Mouse (Mus musculus): ENCODE measurements around the gene Arpc5. TPM values are rescaled to one million over a fixed set of nuclear protein-coding genes. Genes with fewer than 3 reads are reported as not detected.
"Not testable (repeated sequence)": the region's sequence is repeated elsewhere in the genome, so short reads cannot be mapped to it uniquely, and the experiment has no call there.

The Arpc5 gene
- polyA plus RNA-seq, 1 experiment: 171 TPM

DNA sequence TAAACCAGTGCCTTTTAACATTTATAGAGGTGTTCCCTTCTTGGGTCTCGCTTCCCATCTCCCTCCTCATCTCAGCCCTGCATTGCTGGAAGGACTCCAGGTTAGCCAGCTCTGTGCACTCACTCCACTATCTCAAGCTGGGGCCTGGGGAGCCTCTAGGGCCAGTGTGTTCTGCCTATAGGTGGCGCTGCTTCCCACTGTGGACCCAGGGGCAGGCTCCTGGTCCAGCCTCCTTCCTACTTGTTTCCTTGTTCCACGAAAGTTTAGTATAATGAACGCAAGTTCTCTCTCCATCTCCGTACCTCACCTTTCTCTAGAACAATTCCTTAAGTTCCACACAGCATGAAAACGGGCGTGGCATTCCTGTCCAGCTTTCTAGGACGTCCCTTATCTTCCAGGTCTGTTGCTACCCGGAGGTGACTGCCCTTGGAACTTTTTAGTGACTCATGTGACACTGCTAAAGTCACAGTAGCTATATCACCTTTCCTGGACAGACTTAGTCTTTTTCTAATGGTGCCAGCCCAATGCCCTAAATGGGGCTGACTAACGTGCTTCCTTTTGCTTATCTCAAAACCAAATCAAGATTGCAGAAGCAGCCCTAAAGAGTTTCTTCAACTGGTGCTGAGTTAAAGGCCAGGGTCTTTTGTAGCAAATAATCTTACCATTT, 12.9 kb downstream of the Arpc5 start:
- WGBS: 25% methylated on average over 10 of the region's 10 CpGs
- Histone ChIP-seq H3K4me1 (replicated peaks; ENCODE audit: control insufficient read depth, insufficient read depth, low read length) (peaks cover 2% of the 10 kb centered on the region; the same call in 1 of the 2 replicates), H3K36me3 (ENCODE audit: control insufficient read depth, insufficient read depth, low read length) (peaks cover 20% of the 10 kb centered on the region)

GRCm38 (mm10) chr1:152784620-152785019, 18.3 kb downstream of the Arpc5 start:
- TF ChIP-seq POLR2A (IDR thresholded peaks at IDR 0.05; ENCODE audit: control insufficient read depth, extremely low read depth, insufficient read depth, low read length, poor library complexity) (no peak), CTCF (IDR thresholded peaks at IDR 0.05; ENCODE audit: borderline replicate concordance, control insufficient read depth, extremely low read depth, insufficient read depth, low read length, poor library complexity) (no peak)
- 98% methylated on average over 8 of the region's 8 CpGs for WGBS
- no peak overlapping the region for H3K4me3 ChIP-seq (ENCODE audit: control insufficient read depth, insufficient read depth, low read length)
- DNase-seq: no peak
- H3K4me1 ChIP-seq (replicated peaks; ENCODE audit: control insufficient read depth, insufficient read depth, low read length): no peaks in the 10 kb centered on the region
- H3K27me3 ChIP-seq (ENCODE audit: control insufficient read depth, insufficient read depth, low read length): no peaks in the 10 kb centered on the region
- no peaks in the 10 kb centered on the region for H3K36me3 ChIP-seq (ENCODE audit: control insufficient read depth, insufficient read depth, low read length)
- no peak overlapping the region for H3K27ac ChIP-seq (ENCODE audit: control insufficient read depth, insufficient read depth, low read length)

More for the DNA sequence above, 12.9 kb downstream of the Arpc5 start:
- peak; percentile 68 for DNase-seq
- Histone ChIP-seq H3K27ac (ENCODE audit: control insufficient read depth, insufficient read depth, low read length) (no peak overlapping the region), H3K4me3 (ENCODE audit: control insufficient read depth, insufficient read depth, low read length) (no peak overlapping the region), H3K27me3 (ENCODE audit: control insufficient read depth, insufficient read depth, low read length) (no peaks in the 10 kb centered on the region)
- no peak for TF ChIP-seq POLR2A (IDR thresholded peaks at IDR 0.05; ENCODE audit: control insufficient read depth, extremely low read depth, insufficient read depth, low read length, poor library complexity)
- peak; percentile 84 for TF ChIP-seq CTCF (IDR thresholded peaks at IDR 0.05; ENCODE audit: borderline replicate concordance, control insufficient read depth, extremely low read depth, insufficient read depth, low read length, poor library complexity)

- not testable (repeated sequence) for DNase-seq; H3K4me1 ChIP-seq (replicated peaks; ENCODE audit: control insufficient read depth, insufficient read depth, low read length); H3K36me3 ChIP-seq (ENCODE audit: control insufficient read depth, insufficient read depth, low read length); H3K27me3 ChIP-seq (ENCODE audit: control insufficient read depth, insufficient read depth, low read length); H3K4me3 ChIP-seq (ENCODE audit: control insufficient read depth, insufficient read depth, low read length); H3K27ac ChIP-seq (ENCODE audit: control insufficient read depth, insufficient read depth, low read length)
- 73% methylated on average over 3 of the region's 3 CpGs for WGBS
Measured at GRCm38 (mm10) chr1:152785446-152785845, 19.1 kb downstream of the Arpc5 start.

DNA sequence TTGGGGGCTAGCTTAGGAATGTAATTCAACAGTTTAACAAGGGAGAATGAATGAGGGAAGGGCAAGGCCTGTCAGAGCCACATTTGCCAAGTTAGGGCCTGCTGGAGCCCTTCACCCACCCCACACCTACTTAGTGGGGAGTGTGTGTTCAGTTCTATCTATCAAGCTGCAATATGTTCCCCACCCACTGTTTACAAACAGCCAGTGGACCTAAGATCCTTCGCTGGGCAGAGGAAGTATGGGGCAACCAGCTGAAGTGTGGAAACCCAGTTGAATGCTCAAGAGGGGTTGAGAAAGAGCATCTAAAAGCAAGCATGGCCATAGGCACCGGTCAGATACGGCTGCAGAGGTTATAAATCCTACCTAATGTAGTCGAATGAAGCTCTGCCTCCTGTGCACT, 20.6 kb downstream of the Arpc5 start:
- DNase-seq: no peak
- TF ChIP-seq CTCF (IDR thresholded peaks at IDR 0.05; ENCODE audit: borderline replicate concordance, control insufficient read depth, extremely low read depth, insufficient read depth, low read length, poor library complexity): no peak
- no peak for TF ChIP-seq POLR2A (IDR thresholded peaks at IDR 0.05; ENCODE audit: control insufficient read depth, extremely low read depth, insufficient read depth, low read length, poor library complexity)
- Histone ChIP-seq H3K4me1 (replicated peaks; ENCODE audit: control insufficient read depth, insufficient read depth, low read length) (no peaks in the 10 kb centered on the region), H3K27ac (ENCODE audit: control insufficient read depth, insufficient read depth, low read length) (no peak overlapping the region), H3K4me3 (ENCODE audit: control insufficient read depth, insufficient read depth, low read length) (no peak overlapping the region), H3K36me3 (ENCODE audit: control insufficient read depth, insufficient read depth, low read length) (no peaks in the 10 kb centered on the region), H3K27me3 (ENCODE audit: control insufficient read depth, insufficient read depth, low read length) (no peaks in the 10 kb centered on the region)
- WGBS: 94% methylated on average over 4 of the region's 4 CpGs

DNA sequence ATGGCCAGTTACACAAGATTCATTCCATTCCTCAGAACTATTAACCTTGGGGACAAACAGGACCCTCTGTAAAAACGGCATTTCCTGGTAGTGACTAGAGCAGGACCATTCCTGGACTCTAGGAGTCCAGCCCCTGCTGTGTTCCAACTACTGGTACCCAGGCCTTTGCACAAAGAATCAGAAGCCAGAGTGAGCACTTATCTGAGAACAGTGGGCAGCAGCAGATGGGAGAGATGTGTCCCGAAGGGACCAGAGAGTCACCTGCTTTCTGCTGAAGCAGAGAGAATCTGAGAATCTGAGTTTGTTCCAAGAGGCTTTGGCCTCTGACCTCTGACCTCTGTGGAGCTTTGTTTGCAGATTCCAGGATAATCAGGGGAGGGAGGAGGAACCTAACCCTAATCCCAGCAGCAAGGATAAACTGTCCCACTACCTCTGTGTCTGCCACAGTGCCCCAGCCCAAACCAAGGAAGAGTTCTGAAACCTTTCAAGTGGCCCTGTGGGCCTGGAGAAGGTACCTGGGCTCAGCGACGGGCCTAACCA, 21.8 kb downstream of the Arpc5 start:
- Histone ChIP-seq H3K27me3 (ENCODE audit: control insufficient read depth, insufficient read depth, low read length) (no peaks in the 10 kb centered on the region), H3K36me3 (ENCODE audit: control insufficient read depth, insufficient read depth, low read length) (no peaks in the 10 kb centered on the region), H3K4me3 (ENCODE audit: control insufficient read depth, insufficient read depth, low read length) (no peak overlapping the region), H3K4me1 (replicated peaks; ENCODE audit: control insufficient read depth, insufficient read depth, low read length) (no peaks in the 10 kb centered on the region), H3K27ac (ENCODE audit: control insufficient read depth, insufficient read depth, low read length) (no peak overlapping the region)
- 87% methylated on average over 4 of the region's 4 CpGs for WGBS
- no peak for DNase-seq
- TF ChIP-seq CTCF (IDR thresholded peaks at IDR 0.05; ENCODE audit: borderline replicate concordance, control insufficient read depth, extremely low read depth, insufficient read depth, low read length, poor library complexity) (no peak), POLR2A (IDR thresholded peaks at IDR 0.05; ENCODE audit: control insufficient read depth, extremely low read depth, insufficient read depth, low read length, poor library complexity) (no peak)

GRCm38 (mm10) chr1:152790254-152790653, 23.9 kb downstream of the Arpc5 start:
- no peak overlapping the region for H3K4me3 ChIP-seq (ENCODE audit: control insufficient read depth, insufficient read depth, low read length)
- WGBS: 59% methylated on average over 12 of the region's 12 CpGs
- DNase-seq: peak; percentile 57
- no peaks in the 10 kb centered on the region for H3K27me3 ChIP-seq (ENCODE audit: control insufficient read depth, insufficient read depth, low read length)
- H3K27ac ChIP-seq (ENCODE audit: control insufficient read depth, insufficient read depth, low read length): no peak overlapping the region
- H3K36me3 ChIP-seq (ENCODE audit: control insufficient read depth, insufficient read depth, low read length): no peaks in the 10 kb centered on the region
- no peak for TF ChIP-seq CTCF (IDR thresholded peaks at IDR 0.05; ENCODE audit: borderline replicate concordance, control insufficient read depth, extremely low read depth, insufficient read depth, low read length, poor library complexity)
- no peak for TF ChIP-seq POLR2A (IDR thresholded peaks at IDR 0.05; ENCODE audit: control insufficient read depth, extremely low read depth, insufficient read depth, low read length, poor library complexity)
- H3K4me1 ChIP-seq (replicated peaks; ENCODE audit: control insufficient read depth, insufficient read depth, low read length): no peaks in the 10 kb centered on the region

DNA sequence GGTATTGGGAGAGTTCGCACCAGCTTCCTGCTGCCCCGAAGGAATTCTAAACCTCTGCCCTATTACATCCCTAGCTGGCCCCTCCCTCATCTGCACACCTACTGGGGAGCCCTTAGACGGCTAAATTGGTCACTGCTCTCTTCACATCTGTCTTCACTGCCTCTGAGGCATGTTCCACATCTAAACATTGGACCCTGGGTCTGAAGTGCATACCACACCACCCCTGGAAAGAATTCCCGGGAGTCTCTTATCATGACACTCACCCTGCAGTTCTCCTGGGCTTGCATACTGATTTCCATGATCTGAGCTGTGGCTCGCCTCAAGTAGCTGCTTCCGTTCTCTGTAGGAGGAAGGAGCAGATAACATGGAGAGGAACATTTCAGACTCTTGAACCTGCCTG, 24.5 kb downstream of the Arpc5 start:
- no peaks in the 10 kb centered on the region for H3K27me3 ChIP-seq (ENCODE audit: control insufficient read depth, insufficient read depth, low read length)
- H3K27ac ChIP-seq (ENCODE audit: control insufficient read depth, insufficient read depth, low read length): no peak overlapping the region
- WGBS: 60% methylated on average over 6 of the region's 6 CpGs
- no peak for TF ChIP-seq POLR2A (IDR thresholded peaks at IDR 0.05; ENCODE audit: control insufficient read depth, extremely low read depth, insufficient read depth, low read length, poor library complexity)
- TF ChIP-seq CTCF (IDR thresholded peaks at IDR 0.05; ENCODE audit: borderline replicate concordance, control insufficient read depth, extremely low read depth, insufficient read depth, low read length, poor library complexity): no peak
- H3K4me1 ChIP-seq (replicated peaks; ENCODE audit: control insufficient read depth, insufficient read depth, low read length): no peaks in the 10 kb centered on the region
- H3K36me3 ChIP-seq (ENCODE audit: control insufficient read depth, insufficient read depth, low read length): no peaks in the 10 kb centered on the region
- H3K4me3 ChIP-seq (ENCODE audit: control insufficient read depth, insufficient read depth, low read length): no peak overlapping the region
- no peak for DNase-seq

Measured in thymus, adult 2 months (tissue).